Mouse (Mus musculus) bone marrow, adult 2 months (tissue): Measurements from ENCODE around the gene 1110051M20Rik.

Experiments used
- CTCF ChIP-seq: fragments of 200-500 bp; IDR thresholded peaks from 2 replicates; pipeline ENCODE4 v1.5.1; 2011; ENCODE audit warnings: low read length, control low read depth; ENCODE audit not compliant: control insufficient read depth, insufficient read depth
- POLR2A ChIP-seq: fragments of 200-500 bp; IDR thresholded peaks from 2 replicates; pipeline ENCODE4 v1.6.1; 2011; ENCODE audit warnings: low read depth, mild to moderate bottlenecking, control low read depth, low read length, borderline replicate concordance; ENCODE audit not compliant: control insufficient read depth

DNA sequence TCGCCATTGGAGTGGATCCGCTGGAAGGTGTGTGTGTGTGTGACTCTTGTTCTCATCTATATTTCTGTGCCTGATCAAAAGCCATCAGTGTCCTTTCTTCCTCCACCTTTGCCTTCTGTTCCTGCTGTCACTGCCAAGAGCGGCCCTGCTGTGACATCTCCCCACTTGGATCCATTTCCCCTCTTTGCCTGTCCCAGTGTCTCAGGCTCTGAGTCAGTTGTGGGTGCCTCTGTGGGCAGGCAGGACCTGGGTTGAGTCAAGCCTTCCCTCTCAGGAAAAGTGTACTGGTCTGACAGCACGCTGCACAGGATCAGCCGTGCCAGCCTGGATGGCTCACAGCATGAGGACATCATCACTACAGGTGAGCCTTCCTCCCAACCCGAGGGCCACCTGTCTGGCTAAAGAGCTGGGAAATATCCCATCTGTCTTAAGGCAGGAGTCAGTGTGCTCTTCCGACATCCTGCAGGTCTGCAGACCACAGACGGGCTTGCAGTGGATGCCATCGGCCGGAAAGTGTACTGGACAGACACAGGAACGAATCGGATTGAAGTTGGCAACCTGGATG is 47.6 kb upstream of the 1110051M20Rik start:
- TF ChIP-seq POLR2A (no peak), CTCF (no peak)
